Mouse (Mus musculus): ENCODE measurements around the gene Slc16a14. TPM values are rescaled to one million over a fixed set of nuclear protein-coding genes. Genes with fewer than 3 reads are reported as not detected.

Gene Slc16a14
- total RNA-seq, 1 experiment from 2014 or later = not detected

GRCm38 (mm10) chr1:84881248-84882065, 53.5 kb downstream of the Slc16a14 start:
- no peak for ATAC-seq (replicated peaks in 1 of 2; ENCODE audit: insufficient read depth in 1 of 2, low FRiP score in 2 of 2, low TSS enrichment in 1 of 2, low read depth in 1 of 2, poor library complexity in 2 of 2, severe bottlenecking in 2 of 2)

GRCm38 (mm10) chr1:84879571-84880120, 55.3 kb downstream of the Slc16a14 start:
- no peak for ATAC-seq (replicated peaks in 1 of 2; ENCODE audit: insufficient read depth in 1 of 2, low FRiP score in 2 of 2, low TSS enrichment in 1 of 2, low read depth in 1 of 2, poor library complexity in 2 of 2, severe bottlenecking in 2 of 2)

- no peak for ATAC-seq (replicated peaks in 1 of 2; ENCODE audit: insufficient read depth in 1 of 2, low FRiP score in 2 of 2, low TSS enrichment in 1 of 2, low read depth in 1 of 2, poor library complexity in 2 of 2, severe bottlenecking in 2 of 2)
Observed at GRCm38 (mm10) chr1:84877590-84877989, 57.3 kb downstream of the Slc16a14 start.

GRCm38 (mm10) chr1:84872939-84873338, 62.0 kb downstream of the Slc16a14 start:
- no peak for ATAC-seq (replicated peaks in 1 of 2; ENCODE audit: insufficient read depth in 1 of 2, low FRiP score in 2 of 2, low TSS enrichment in 1 of 2, low read depth in 1 of 2, poor library complexity in 2 of 2, severe bottlenecking in 2 of 2)

GRCm38 (mm10) chr1:84872105-84872504, 62.8 kb downstream of the Slc16a14 start:
- ATAC-seq (replicated peaks in 1 of 2; ENCODE audit: insufficient read depth in 1 of 2, low FRiP score in 2 of 2, low TSS enrichment in 1 of 2, low read depth in 1 of 2, poor library complexity in 2 of 2, severe bottlenecking in 2 of 2) = no peak

GRCm38 (mm10) chr1:84871131-84871530, 63.8 kb downstream of the Slc16a14 start:
- ATAC-seq (replicated peaks in 1 of 2; ENCODE audit: insufficient read depth in 1 of 2, low FRiP score in 2 of 2, low TSS enrichment in 1 of 2, low read depth in 1 of 2, poor library complexity in 2 of 2, severe bottlenecking in 2 of 2) = no peak

GRCm38 (mm10) chr1:84869498-84869897, 65.4 kb downstream of the Slc16a14 start:
- ATAC-seq (replicated peaks in 1 of 2; ENCODE audit: insufficient read depth in 1 of 2, low FRiP score in 2 of 2, low TSS enrichment in 1 of 2, low read depth in 1 of 2, poor library complexity in 2 of 2, severe bottlenecking in 2 of 2) = no peak

- no peak for ATAC-seq (replicated peaks in 1 of 2; ENCODE audit: insufficient read depth in 1 of 2, low FRiP score in 2 of 2, low TSS enrichment in 1 of 2, low read depth in 1 of 2, poor library complexity in 2 of 2, severe bottlenecking in 2 of 2)
Observed at GRCm38 (mm10) chr1:84868841-84869240, 66.1 kb downstream of the Slc16a14 start.

GRCm38 (mm10) chr1:84868311-84868710, 66.6 kb downstream of the Slc16a14 start:
- ATAC-seq (replicated peaks in 1 of 2; ENCODE audit: insufficient read depth in 1 of 2, low FRiP score in 2 of 2, low TSS enrichment in 1 of 2, low read depth in 1 of 2, poor library complexity in 2 of 2, severe bottlenecking in 2 of 2) = no peak

GRCm38 (mm10) chr1:84866706-84867230, 68.2 kb downstream of the Slc16a14 start:
- ATAC-seq (replicated peaks in 1 of 2; ENCODE audit: insufficient read depth in 1 of 2, low FRiP score in 2 of 2, low TSS enrichment in 1 of 2, low read depth in 1 of 2, poor library complexity in 2 of 2, severe bottlenecking in 2 of 2) = no peak

GRCm38 (mm10) chr1:84866231-84866630, 68.7 kb downstream of the Slc16a14 start:
- no peak for ATAC-seq (replicated peaks in 1 of 2; ENCODE audit: insufficient read depth in 1 of 2, low FRiP score in 2 of 2, low TSS enrichment in 1 of 2, low read depth in 1 of 2, poor library complexity in 2 of 2, severe bottlenecking in 2 of 2)

- no peak for ATAC-seq (replicated peaks in 1 of 2; ENCODE audit: insufficient read depth in 1 of 2, low FRiP score in 2 of 2, low TSS enrichment in 1 of 2, low read depth in 1 of 2, poor library complexity in 2 of 2, severe bottlenecking in 2 of 2)
Observed at GRCm38 (mm10) chr1:84864645-84865044, 70.3 kb downstream of the Slc16a14 start.

- ATAC-seq (replicated peaks in 1 of 2; ENCODE audit: insufficient read depth in 1 of 2, low FRiP score in 2 of 2, low TSS enrichment in 1 of 2, low read depth in 1 of 2, poor library complexity in 2 of 2, severe bottlenecking in 2 of 2) = no peak
Observed at GRCm38 (mm10) chr1:84861255-84861630, 73.7 kb downstream of the Slc16a14 start.

- ATAC-seq (replicated peaks in 1 of 2; ENCODE audit: insufficient read depth in 1 of 2, low FRiP score in 2 of 2, low TSS enrichment in 1 of 2, low read depth in 1 of 2, poor library complexity in 2 of 2, severe bottlenecking in 2 of 2) = no peak
Observed at GRCm38 (mm10) chr1:84860360-84861254, 74.3 kb downstream of the Slc16a14 start.

GRCm38 (mm10) chr1:84859597-84859996, 75.3 kb downstream of the Slc16a14 start:
- no peak for ATAC-seq (replicated peaks in 1 of 2; ENCODE audit: insufficient read depth in 1 of 2, low FRiP score in 2 of 2, low TSS enrichment in 1 of 2, low read depth in 1 of 2, poor library complexity in 2 of 2, severe bottlenecking in 2 of 2)

All from hematopoietic stem cell, adult 5-6 weeks (primary cell).